In genomic region chr17:37210884-37211768, GRCm38 (mm10) we compare ENCODE assay signal across 9 mouse cellular contexts. TPM values are rescaled to one million over a fixed set of nuclear protein-coding genes. Genes with fewer than 3 reads are reported as not detected.
DNase-seq lines count a peak whose midpoint lies in the region; ATAC-seq and TF ChIP-seq lines count a peak whose summit lies in the region.
"Had no signal": no experiment of that assay in that cellular context is flagged by ENCODE, and none has a peak within 500 bp of the region (broad histone marks: within the 10 kb centered on the region; RNA-seq: fewer than 3 reads in every experiment).

No protein-coding gene starts in this region.

- TF ChIP-seq CTCF in liver, postnatal 0 days (IDR thresholded peaks at IDR 0.05; ENCODE audit: low read depth) = no peak
- TF ChIP-seq CTCF in left cerebral cortex, adult 2 months (IDR thresholded peaks at IDR 0.05) = no peak; the same call in 1 of the 2 replicates

- H3K36me3 ChIP-seq in liver, embryonic 12.5 days = no peaks in the 10 kb centered on the region
- no peaks in the 10 kb centered on the region for H3K36me3 ChIP-seq in liver, postnatal 0 days (replicated peaks; ENCODE audit: insufficient read depth, low read length)
- no peaks in the 10 kb centered on the region for H3K36me3 ChIP-seq in embryonic facial prominence, embryonic 11.5 days (replicated peaks; ENCODE audit: control insufficient read depth, insufficient read depth, low read depth, low read length)

- WGBS in liver, embryonic 12.5 days (ENCODE audit: insufficient replicate concordance) = 12% methylated on average over 40 of the region's 40 CpGs
- WGBS in liver, postnatal 0 days (ENCODE audit: insufficient replicate concordance) = 18% methylated on average over 40 of the region's 40 CpGs
- WGBS in embryonic facial prominence, embryonic 11.5 days = 19% methylated on average over 40 of the region's 40 CpGs

- no peaks in the 10 kb centered on the region for H3K9me3 ChIP-seq in liver, embryonic 12.5 days (replicated peaks)
- no peaks in the 10 kb centered on the region for H3K9me3 ChIP-seq in liver, postnatal 0 days (ENCODE audit: low read length)
- H3K9me3 ChIP-seq in embryonic facial prominence, embryonic 11.5 days (replicated peaks; ENCODE audit: control insufficient read depth, low read length) = no peaks in the 10 kb centered on the region

- no peak overlapping the region; the same call in 1 of the 2 replicates for H3K4me3 ChIP-seq in liver, embryonic 12.5 days
- H3K4me3 ChIP-seq in liver, postnatal 0 days (ENCODE audit: low read depth, low read length) = no peak overlapping the region
- H3K4me3 ChIP-seq in embryonic facial prominence, embryonic 11.5 days (ENCODE audit: low read depth, low read length) = peak overlapping the region; percentile 26
- H3K4me3 ChIP-seq in left cerebral cortex, adult 2 months = peak overlapping the region; percentile 32

- intact Hi-C loops in left cerebral cortex, adult 2 months (cut with DNase I) = no loop called here
- intact Hi-C loops in gastrocnemius, postnatal 36 days (cut with DNase I) = no loop called here

- TF ChIP-seq EP300 in liver, postnatal 0 days (IDR thresholded peaks at IDR 0.05; ENCODE audit: low read depth) = no peak

- peak overlapping the region; percentile 39 for H3K4me2 ChIP-seq in liver, embryonic 12.5 days
- H3K4me2 ChIP-seq in liver, postnatal 0 days (ENCODE audit: low read depth, low read length) = no peak overlapping the region
- peak overlapping the region; percentile 29 for H3K4me2 ChIP-seq in embryonic facial prominence, embryonic 11.5 days (ENCODE audit: low read depth, low read length)

- no peak overlapping the region for H3K27ac ChIP-seq in liver, embryonic 12.5 days
- H3K27ac ChIP-seq in liver, postnatal 0 days (ENCODE audit: low read depth) = no peak overlapping the region
- no peak overlapping the region for H3K27ac ChIP-seq in embryonic facial prominence, embryonic 11.5 days (replicated peaks; ENCODE audit: low read depth, low read length)
- H3K27ac ChIP-seq in left cerebral cortex, adult 2 months = no peak overlapping the region

- no peak overlapping the region for H3K9ac ChIP-seq in liver, embryonic 12.5 days
- H3K9ac ChIP-seq in liver, postnatal 0 days (replicated peaks) = no peak overlapping the region
- H3K9ac ChIP-seq in embryonic facial prominence, embryonic 11.5 days (replicated peaks; ENCODE audit: low read length) = no peak overlapping the region; the same call in 1 of the 2 replicates

- no peak for ATAC-seq in liver, embryonic 12.5 days
- no peak for ATAC-seq in liver, postnatal 0 days
- no peak for ATAC-seq in embryonic facial prominence, embryonic 11.5 days (replicated peaks; ENCODE audit: insufficient number of reproducible peaks, low FRiP score, low TSS enrichment, low read depth)

- DNase-seq in liver, postnatal 0 days = no peak
- no peak for DNase-seq in embryonic facial prominence, embryonic 11.5 days (ENCODE audit: low spot score)
- DNase-seq in left cerebral cortex, adult 2 months (ENCODE audit: extremely low spot score in 1 of 2, low spot score in 2 of 2) = peak; percentile 18 to 22
- DNase-seq in right cerebral cortex, adult 18-20 months = peak; percentile 30
- DNase-seq in gastrocnemius, postnatal 36 days = no peak
- no peak for DNase-seq in urinary bladder, adult 18-20 months (ENCODE audit: low spot score in 2 of 2)
- no peak for DNase-seq in thymus, postnatal 0 days (ENCODE audit: low spot score)

- peaks cover 21% of the 10 kb centered on the region for H3K27me3 ChIP-seq in liver, embryonic 12.5 days (replicated peaks)
- peaks cover 11% of the 10 kb centered on the region for H3K27me3 ChIP-seq in liver, postnatal 0 days (ENCODE audit: insufficient read depth, low read length)
- peaks cover 8% of the 10 kb centered on the region; the same call in 1 of the 2 replicates for H3K27me3 ChIP-seq in embryonic facial prominence, embryonic 11.5 days (ENCODE audit: control insufficient read depth, insufficient read depth, low read length)

- no peaks in the 10 kb centered on the region for H3K4me1 ChIP-seq in liver, embryonic 12.5 days
- H3K4me1 ChIP-seq in liver, postnatal 0 days (ENCODE audit: insufficient read depth) = no peaks in the 10 kb centered on the region
- H3K4me1 ChIP-seq in embryonic facial prominence, embryonic 11.5 days (ENCODE audit: control insufficient read depth, insufficient read depth, low read length) = no peaks in the 10 kb centered on the region; the same call in 1 of the 2 replicates

RNA-seq across cellular contexts. Expression of gene Olfr95, which starts 1.8 kb away (rescaled TPM):
- polyA plus RNA-seq in liver, embryonic 12.5 days (2016; fragmentation: Nextera tagmentation; extraction: Ambion mirVana) = not detected in 2 replicates
- not detected in 2 replicates for polyA plus RNA-seq in liver, postnatal 0 days (2015; fragmentation: Nextera tagmentation; extraction: Ambion mirVana)
- not detected in 2 replicates for polyA plus RNA-seq in embryonic facial prominence, embryonic 11.5 days (2014; fragmentation: Nextera tagmentation; extraction: Ambion mirVana)
- total RNA-seq in left cerebral cortex, adult 2 months (2021) = not detected
- total RNA-seq in gastrocnemius, postnatal 36 days (2021) = not detected
- polyA plus RNA-seq in thymus, postnatal 0 days (2015; fragmentation: Nextera tagmentation; extraction: Ambion mirVana) = not detected in 2 replicates
- total RNA-seq: liver, adult 2 months had no signal
- polyA plus RNA-seq: liver, adult 2 months had no signal

RNA-seq across cellular contexts. Expression of gene Olfr96, which starts 8.8 kb away (rescaled TPM):
- polyA plus RNA-seq in liver, embryonic 12.5 days (2016; fragmentation: Nextera tagmentation; extraction: Ambion mirVana) = not detected in 2 replicates
- not detected in 2 replicates for polyA plus RNA-seq in liver, postnatal 0 days (2015; fragmentation: Nextera tagmentation; extraction: Ambion mirVana)
- polyA plus RNA-seq in embryonic facial prominence, embryonic 11.5 days (2014; fragmentation: Nextera tagmentation; extraction: Ambion mirVana) = not detected in 2 replicates
- not detected for total RNA-seq in left cerebral cortex, adult 2 months (2021)
- total RNA-seq in gastrocnemius, postnatal 36 days (2021) = not detected
- not detected in 2 replicates for polyA plus RNA-seq in thymus, postnatal 0 days (2015; fragmentation: Nextera tagmentation; extraction: Ambion mirVana)
- total RNA-seq: liver, adult 2 months had no signal
- polyA plus RNA-seq: liver, adult 2 months had no signal

RNA-seq across cellular contexts. Expression of gene Olfr94, which starts 10.3 kb away (rescaled TPM):
- not detected in 2 replicates for polyA plus RNA-seq in liver, embryonic 12.5 days (2016; fragmentation: Nextera tagmentation; extraction: Ambion mirVana)
- polyA plus RNA-seq in liver, postnatal 0 days (2015; fragmentation: Nextera tagmentation; extraction: Ambion mirVana) = not detected in 2 replicates
- polyA plus RNA-seq in embryonic facial prominence, embryonic 11.5 days (2014; fragmentation: Nextera tagmentation; extraction: Ambion mirVana) = not detected in 2 replicates
- not detected for total RNA-seq in left cerebral cortex, adult 2 months (2021)
- total RNA-seq in gastrocnemius, postnatal 36 days (2021) = not detected
- not detected in 2 replicates for polyA plus RNA-seq in thymus, postnatal 0 days (2015; fragmentation: Nextera tagmentation; extraction: Ambion mirVana)
- total RNA-seq: liver, adult 2 months had no signal
- polyA plus RNA-seq: liver, adult 2 months had no signal

RNA-seq across cellular contexts. Expression of gene Ubd, which starts 17.4 kb away (rescaled TPM):
- polyA plus RNA-seq in liver, embryonic 12.5 days (2016; fragmentation: Nextera tagmentation; extraction: Ambion mirVana) = not detected in 2 replicates
- polyA plus RNA-seq in liver, postnatal 0 days (2015; fragmentation: Nextera tagmentation; extraction: Ambion mirVana) = 2.2 and 3.4 TPM in 2 replicates
- not detected in 2 replicates for polyA plus RNA-seq in embryonic facial prominence, embryonic 11.5 days (2014; fragmentation: Nextera tagmentation; extraction: Ambion mirVana)
- not detected for total RNA-seq in left cerebral cortex, adult 2 months (2021)
- under 1 TPM in 1 of 2 experiments, not detected in 1; 0.28 TPM for total RNA-seq in gastrocnemius, postnatal 36 days (2021)
- 83.6 and 90.3 TPM in 2 replicates for polyA plus RNA-seq in thymus, postnatal 0 days (2015; fragmentation: Nextera tagmentation; extraction: Ambion mirVana)

RNA-seq across cellular contexts. Expression of gene Olfr97, which starts 26.0 kb away (rescaled TPM):
- polyA plus RNA-seq in liver, embryonic 12.5 days (2016; fragmentation: Nextera tagmentation; extraction: Ambion mirVana) = not detected in 2 replicates
- polyA plus RNA-seq in liver, postnatal 0 days (2015; fragmentation: Nextera tagmentation; extraction: Ambion mirVana) = not detected in 2 replicates
- polyA plus RNA-seq in embryonic facial prominence, embryonic 11.5 days (2014; fragmentation: Nextera tagmentation; extraction: Ambion mirVana) = not detected in 2 replicates
- not detected for total RNA-seq in left cerebral cortex, adult 2 months (2021)
- total RNA-seq in gastrocnemius, postnatal 36 days (2021) = not detected
- not detected in 2 replicates for polyA plus RNA-seq in thymus, postnatal 0 days (2015; fragmentation: Nextera tagmentation; extraction: Ambion mirVana)
- total RNA-seq: liver, adult 2 months had no signal
- polyA plus RNA-seq: liver, adult 2 months had no signal

Comparison
In these comparisons a context has a peak if more than half of its experiments do, and no peak if none do; other contexts are left out.
1. H3K4me3 ChIP-seq: peak in embryonic facial prominence, embryonic 11.5 days (single experiment) and left cerebral cortex, adult 2 months (single experiment); none in liver, embryonic 12.5 days (single experiment) and liver, postnatal 0 days (single experiment).
2. DNase-seq: peak in left cerebral cortex, adult 2 months (2 of 2) and right cerebral cortex, adult 18-20 months (single experiment); none in liver, postnatal 0 days (single experiment), embryonic facial prominence, embryonic 11.5 days (single experiment), gastrocnemius, postnatal 36 days (0 of 2), urinary bladder, adult 18-20 months (0 of 2) and thymus, postnatal 0 days (single experiment).